Mouse (Mus musculus): Measurements from ENCODE around the gene Susd6.

- TF ChIP-seq CTCF (IDR thresholded peaks at IDR 0.05; ENCODE audit: borderline replicate concordance, insufficient read depth, low read length) (no peak), POLR2A (IDR thresholded peaks at IDR 0.05; ENCODE audit: low read depth, low read length) (no peak)
These were observed 31.1 kb downstream of the Susd6 start for GRCm38 (mm10) chr12:80821312-80822007.

Data from embryonic fibroblast, embryonic 13.5 days (primary cell).